Mouse (Mus musculus): Measurements from ENCODE around the gene Tead1. TPM values are rescaled to one million over a fixed set of nuclear protein-coding genes. Genes with fewer than 3 reads are reported as not detected.
A peak's percentile ranks its signal among the peaks of the same experiment; 100 is the strongest.

Gene Tead1
- total and polyA plus RNA-seq, 2 experiments from 2014 or later = 20.8 to 63.9 TPM

- 33% methylated on average over 8 of the region's 8 CpGs for whole genome bisulfite sequencing
- DNase-seq (ENCODE audit: low spot score) (no peak), ATAC-seq (ENCODE audit: insufficient read depth, low read depth) (peak; percentile 62)
- TF ChIP-seq CTCF (IDR thresholded peaks at IDR 0.05; ENCODE audit: low read depth) = no peak
- no peak for TF ChIP-seq EP300 (IDR thresholded peaks at IDR 0.05; ENCODE audit: low read depth)
- H3K9me3 ChIP-seq (replicated peaks; ENCODE audit: control insufficient read depth, low read length) = no peaks in the 10 kb centered on the region
- peaks cover 18% of the 10 kb centered on the region; the same call in 1 of the 2 replicates for H3K4me1 ChIP-seq (ENCODE audit: control insufficient read depth, insufficient read depth)
- no peaks in the 10 kb centered on the region for H3K27me3 ChIP-seq (ENCODE audit: control insufficient read depth, insufficient read depth, low read length)
- H3K4me3 ChIP-seq (ENCODE audit: low read depth, low read length) = no peak overlapping the region
- no peak overlapping the region; the same call in 1 of the 2 replicates for H3K9ac ChIP-seq (replicated peaks; ENCODE audit: low read depth, low read length)
- peak overlapping the region; percentile 56 for H3K27ac ChIP-seq (ENCODE audit: low read depth)
- peaks cover 16% of the 10 kb centered on the region; the same call in 1 of the 2 replicates for H3K36me3 ChIP-seq (replicated peaks; ENCODE audit: control insufficient read depth, insufficient read depth, low read length)
- no peak overlapping the region for H3K4me2 ChIP-seq (ENCODE audit: low read depth, low read length)
These were observed 204.7 kb downstream of the Tead1 start for GRCm38 (mm10) chr7:112883791-112884274.

GRCm38 (mm10) chr7:112885546-112885945 lies 206.4 kb downstream of the Tead1 start:
- Histone ChIP-seq H3K9ac (replicated peaks; ENCODE audit: low read depth, low read length) (no peak overlapping the region), H3K4me1 (ENCODE audit: control insufficient read depth, insufficient read depth) (peaks cover 18% of the 10 kb centered on the region; the same call in 1 of the 2 replicates), H3K4me3 (ENCODE audit: low read depth, low read length) (no peak overlapping the region), H3K27me3 (ENCODE audit: control insufficient read depth, insufficient read depth, low read length) (no peaks in the 10 kb centered on the region), H3K36me3 (replicated peaks; ENCODE audit: control insufficient read depth, insufficient read depth, low read length) (peaks cover 16% of the 10 kb centered on the region), H3K27ac (ENCODE audit: low read depth) (no peak overlapping the region), H3K4me2 (ENCODE audit: low read depth, low read length) (0 out of 2 replicates have a peak overlapping the region, but pooled peaks have one; percentile 14), H3K9me3 (replicated peaks; ENCODE audit: control insufficient read depth, low read length) (no peaks in the 10 kb centered on the region)
- TF ChIP-seq EP300 (IDR thresholded peaks at IDR 0.05; ENCODE audit: low read depth) (no peak), CTCF (IDR thresholded peaks at IDR 0.05; ENCODE audit: low read depth) (no peak)
- DNase-seq (ENCODE audit: low spot score) (no peak), ATAC-seq (ENCODE audit: insufficient read depth, low read depth) (no peak)
- WGBS = 28% methylated on average over 8 of the region's 8 CpGs

- H3K4me3 ChIP-seq (ENCODE audit: low read depth, low read length) = no peak overlapping the region
- TF ChIP-seq CTCF (IDR thresholded peaks at IDR 0.05; ENCODE audit: low read depth) (no peak), EP300 (IDR thresholded peaks at IDR 0.05; ENCODE audit: low read depth) (no peak)
- H3K9me3 ChIP-seq (replicated peaks; ENCODE audit: control insufficient read depth, low read length) = no peaks in the 10 kb centered on the region
- H3K27ac ChIP-seq (ENCODE audit: low read depth) = no peak overlapping the region
- DNase-seq (ENCODE audit: low spot score) = no peak
- H3K4me1 ChIP-seq (ENCODE audit: control insufficient read depth, insufficient read depth) = no peaks in the 10 kb centered on the region
- H3K9ac ChIP-seq (replicated peaks; ENCODE audit: low read depth, low read length) = no peak overlapping the region
- no peak overlapping the region for H3K4me2 ChIP-seq (ENCODE audit: low read depth, low read length)
- no peaks in the 10 kb centered on the region for H3K27me3 ChIP-seq (ENCODE audit: control insufficient read depth, insufficient read depth, low read length)
- WGBS = 88% methylated on average over 6 of the region's 6 CpGs
- no peak for ATAC-seq (ENCODE audit: insufficient read depth, low read depth)
- H3K36me3 ChIP-seq (replicated peaks; ENCODE audit: control insufficient read depth, insufficient read depth, low read length) = peaks cover 55% of the 10 kb centered on the region
These were observed 212.8 kb downstream of the Tead1 start for GRCm38 (mm10) chr7:112891883-112892282.

GRCm38 (mm10) chr7:112892595-112892994 lies 213.5 kb downstream of the Tead1 start:
- no peaks in the 10 kb centered on the region for H3K27me3 ChIP-seq (ENCODE audit: control insufficient read depth, insufficient read depth, low read length)
- WGBS = 71% methylated on average over 5 of the region's 5 CpGs
- no peak overlapping the region for H3K4me2 ChIP-seq (ENCODE audit: low read depth, low read length)
- no peak overlapping the region for H3K27ac ChIP-seq (ENCODE audit: low read depth)
- DNase-seq (ENCODE audit: low spot score) (no peak), ATAC-seq (ENCODE audit: insufficient read depth, low read depth) (no peak)
- H3K9ac ChIP-seq (replicated peaks; ENCODE audit: low read depth, low read length) = no peak overlapping the region
- H3K36me3 ChIP-seq (replicated peaks; ENCODE audit: control insufficient read depth, insufficient read depth, low read length) = peaks cover 62% of the 10 kb centered on the region
- H3K4me3 ChIP-seq (ENCODE audit: low read depth, low read length) = no peak overlapping the region
- H3K9me3 ChIP-seq (replicated peaks; ENCODE audit: control insufficient read depth, low read length) = no peaks in the 10 kb centered on the region
- TF ChIP-seq CTCF (IDR thresholded peaks at IDR 0.05; ENCODE audit: low read depth) = no peak
- no peak for TF ChIP-seq EP300 (IDR thresholded peaks at IDR 0.05; ENCODE audit: low read depth)
- H3K4me1 ChIP-seq (ENCODE audit: control insufficient read depth, insufficient read depth) = no peaks in the 10 kb centered on the region

- Histone ChIP-seq H3K27me3 (ENCODE audit: control insufficient read depth, insufficient read depth, low read length) (no peaks in the 10 kb centered on the region), H3K36me3 (replicated peaks; ENCODE audit: control insufficient read depth, insufficient read depth, low read length) (peaks cover 78% of the 10 kb centered on the region), H3K27ac (ENCODE audit: low read depth) (no peak overlapping the region), H3K9me3 (replicated peaks; ENCODE audit: control insufficient read depth, low read length) (no peaks in the 10 kb centered on the region), H3K4me1 (ENCODE audit: control insufficient read depth, insufficient read depth) (no peaks in the 10 kb centered on the region), H3K4me3 (ENCODE audit: low read depth, low read length) (no peak overlapping the region), H3K9ac (replicated peaks; ENCODE audit: low read depth, low read length) (no peak overlapping the region), H3K4me2 (ENCODE audit: low read depth, low read length) (no peak overlapping the region)
- WGBS = 94% methylated on average over 2 of the region's 2 CpGs
- TF ChIP-seq CTCF (IDR thresholded peaks at IDR 0.05; ENCODE audit: low read depth) (no peak), EP300 (IDR thresholded peaks at IDR 0.05; ENCODE audit: low read depth) (no peak)
- DNase-seq (ENCODE audit: low spot score) (no peak), ATAC-seq (ENCODE audit: insufficient read depth, low read depth) (no peak)
These were observed 217.2 kb downstream of the Tead1 start for GRCm38 (mm10) chr7:112896363-112896762.

- H3K27ac ChIP-seq (ENCODE audit: low read depth) = no peak overlapping the region
- no peak for DNase-seq (ENCODE audit: low spot score)
- no peak overlapping the region for H3K4me2 ChIP-seq (ENCODE audit: low read depth, low read length)
- H3K27me3 ChIP-seq (ENCODE audit: control insufficient read depth, insufficient read depth, low read length) = no peaks in the 10 kb centered on the region
- H3K9ac ChIP-seq (replicated peaks; ENCODE audit: low read depth, low read length) = no peak overlapping the region
- H3K4me3 ChIP-seq (ENCODE audit: low read depth, low read length) = no peak overlapping the region
- TF ChIP-seq EP300 (IDR thresholded peaks at IDR 0.05; ENCODE audit: low read depth) (no peak), CTCF (IDR thresholded peaks at IDR 0.05; ENCODE audit: low read depth) (no peak)
- no peaks in the 10 kb centered on the region for H3K9me3 ChIP-seq (replicated peaks; ENCODE audit: control insufficient read depth, low read length)
- peaks cover 73% of the 10 kb centered on the region for H3K36me3 ChIP-seq (replicated peaks; ENCODE audit: control insufficient read depth, insufficient read depth, low read length)
- ATAC-seq (ENCODE audit: insufficient read depth, low read depth) = no peak
- 88% methylated on average over 7 of the region's 7 CpGs for WGBS
- H3K4me1 ChIP-seq (ENCODE audit: control insufficient read depth, insufficient read depth) = no peaks in the 10 kb centered on the region
These were observed 222.6 kb downstream of the Tead1 start for GRCm38 (mm10) chr7:112901710-112902109.
